Mouse (Mus musculus) adrenal gland, postnatal 4 days (tissue): ENCODE data around the gene Urad. TPM values are rescaled to one million over a fixed set of nuclear protein-coding genes. Genes with fewer than 3 reads are reported as not detected.
A peak's percentile ranks its signal among the peaks of the same experiment; 100 is the strongest.

Source experiments
- DNase-seq, 2 experiments: peaks; one replicate each; pipeline ENCODE4 v3.0.0; 2021 to 2022; ENCODE audit warnings: low spot score in 2 of 2, mixed read lengths in 2 of 2
- long read RNA-seq, 2 experiments: library from polyadenylated mRNA; stranded (forward); transcript quantifications; one replicate each; pipeline ENCODE4 v2.0.0; 2021
- total RNA-seq, 2 experiments: library from RNA; stranded (reverse); gene quantifications; 2 replicates each; pipeline ENCODE4 v1.2.3; 2021

Urad gene
- 1 to 10 TPM; 1.1 to 7.2 TPM for total RNA-seq
- long read RNA-seq, experiment 1, partial matches to known transcripts: 0 of 3 reads
- long read RNA-seq, experiment 1, other reads (novel, unspliced or antisense): 0 of 3 reads
- long read RNA-seq, experiment 2: 0 reads

DNA sequence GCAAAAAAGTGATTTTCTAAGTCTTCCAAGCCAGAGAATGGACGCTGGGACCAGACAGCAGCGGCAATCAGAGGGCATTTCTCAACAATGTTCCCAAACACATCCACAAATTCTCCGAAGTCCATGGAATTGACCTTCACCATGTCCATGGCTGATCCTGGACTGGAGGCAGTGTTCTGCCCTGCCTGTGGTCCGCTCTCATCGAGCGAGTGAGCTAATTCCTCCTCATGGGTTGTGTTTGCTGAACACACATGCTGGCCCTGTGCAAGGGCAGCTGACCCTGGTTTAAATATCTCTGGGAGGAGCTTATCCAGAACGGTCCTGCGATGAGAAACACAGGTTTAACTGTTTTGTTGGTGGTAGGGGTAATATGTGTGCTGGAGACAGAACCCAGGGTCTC lies at the start of gene Urad:
Urad (minus strand) TSS at position 258 of the 400 bp plus-strand sequence.
- no peak for DNase-seq

DNA sequence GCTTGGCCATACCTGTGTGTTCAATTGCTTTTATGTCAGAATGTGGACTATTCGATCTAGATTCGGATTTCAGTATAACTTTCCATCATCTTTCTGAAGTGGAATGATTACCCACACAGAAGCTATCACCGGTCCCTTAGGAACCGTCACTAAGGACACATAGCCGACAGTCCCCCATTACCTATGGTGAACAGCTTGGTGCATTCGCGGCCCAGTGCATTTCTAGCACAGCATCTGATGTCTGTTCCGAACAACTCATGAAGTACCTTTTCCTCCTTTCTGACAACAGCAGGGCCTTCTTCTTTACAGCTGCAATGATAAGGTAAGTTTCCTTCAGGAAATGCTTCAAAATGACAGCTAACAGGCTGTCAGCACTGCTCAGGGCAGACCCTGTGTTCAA lies 48.0 kb upstream of the Urad start:
- no peak for DNase-seq

DNA sequence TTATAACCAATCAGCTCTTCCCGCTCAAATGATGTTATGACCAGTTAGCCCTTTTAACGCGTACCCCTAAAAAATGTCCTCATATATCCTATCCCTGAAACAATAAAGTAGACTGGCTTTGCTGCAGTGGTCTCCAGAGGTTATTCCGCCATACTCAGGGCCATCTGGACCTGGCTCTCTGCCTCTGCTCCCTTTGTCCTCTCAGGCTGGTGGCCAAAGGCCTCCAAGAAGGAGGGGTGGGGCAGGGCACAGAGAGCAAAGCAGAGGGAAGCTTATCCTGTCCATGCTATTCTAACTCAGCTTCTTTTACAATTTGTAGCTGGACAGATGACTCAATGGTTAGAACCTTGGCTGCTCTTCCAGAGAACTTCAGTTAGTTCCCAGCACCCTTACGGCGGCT lies 46.0 kb upstream of the Urad start:
- no peak for DNase-seq

DNA sequence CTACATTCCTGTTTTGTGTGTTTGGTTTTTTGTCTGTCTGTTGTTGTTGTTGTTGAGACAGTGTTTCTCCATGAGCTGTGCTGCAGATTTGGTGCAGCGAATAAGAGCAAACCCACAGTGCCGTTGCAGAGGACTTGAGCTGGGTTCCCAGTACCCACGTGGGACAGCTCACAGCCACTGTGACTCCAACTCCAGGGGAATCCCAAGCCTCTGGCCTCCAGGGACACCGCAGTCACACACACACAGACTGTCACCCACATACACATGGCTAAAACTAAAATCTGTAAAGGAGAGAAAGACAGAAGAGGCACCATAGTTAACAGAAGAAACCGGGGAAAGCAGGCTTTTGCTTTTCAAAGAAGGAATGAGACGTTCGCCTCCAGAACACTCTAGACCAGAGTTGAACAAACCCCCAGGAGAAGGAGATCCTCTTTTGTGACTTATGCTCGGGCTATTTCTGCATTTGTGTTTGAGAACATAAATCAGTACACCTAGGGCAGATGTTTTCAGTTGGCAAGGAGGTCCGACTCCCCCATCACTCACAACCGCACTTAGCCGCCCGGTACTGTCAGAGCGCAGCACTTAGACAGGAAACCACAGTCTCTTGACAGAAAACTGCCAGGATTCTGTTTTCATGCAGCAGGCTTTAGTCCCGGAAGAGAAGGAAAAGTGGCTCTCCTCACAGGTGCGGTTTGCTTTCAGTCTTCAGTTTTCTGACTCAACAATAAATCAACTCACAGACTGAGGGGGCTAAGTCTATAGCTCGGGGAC lies 43.9 kb upstream of the Urad start:
- no peak for DNase-seq

DNA sequence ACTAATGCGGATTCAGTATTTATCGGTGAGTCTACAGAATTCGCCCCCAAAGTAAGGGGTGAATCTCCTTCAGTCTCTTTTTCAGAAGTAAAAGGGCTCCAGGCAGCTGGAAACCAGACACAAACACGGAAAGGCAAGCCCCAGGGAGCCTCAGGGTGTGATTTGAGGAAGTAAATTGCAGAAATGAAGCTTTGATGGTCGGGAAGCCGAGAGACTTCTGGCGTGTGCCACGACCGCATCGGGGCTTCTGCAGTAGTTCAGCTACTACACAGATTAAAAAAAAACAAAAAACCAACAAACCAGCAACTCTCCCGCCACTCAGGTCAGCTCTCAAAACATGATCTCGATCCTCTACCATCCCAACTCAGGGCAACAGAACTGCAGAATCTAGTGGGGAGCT lies 40.8 kb upstream of the Urad start:
- no peak for DNase-seq

DNA sequence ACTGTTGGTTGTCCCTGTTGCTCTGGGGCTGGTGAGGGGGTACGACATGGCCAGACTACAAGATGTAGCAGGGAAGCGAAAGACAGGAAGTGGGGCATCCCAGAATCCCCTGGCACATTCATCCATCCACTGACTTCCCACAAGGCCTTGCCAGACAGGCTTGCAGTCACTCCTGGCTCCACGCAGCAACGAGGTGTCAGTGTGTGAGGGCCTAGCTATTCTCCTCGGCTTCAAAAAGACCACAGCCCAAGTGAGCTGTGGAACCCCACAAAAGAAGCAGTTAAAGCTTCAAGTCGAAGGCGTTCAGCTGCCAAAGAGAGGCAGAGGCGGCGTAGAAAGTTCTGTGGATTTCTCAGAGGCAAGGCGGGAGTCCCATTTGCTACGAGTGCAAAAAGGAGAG lies 36.2 kb upstream of the Urad start:
- no peak for DNase-seq

DNA sequence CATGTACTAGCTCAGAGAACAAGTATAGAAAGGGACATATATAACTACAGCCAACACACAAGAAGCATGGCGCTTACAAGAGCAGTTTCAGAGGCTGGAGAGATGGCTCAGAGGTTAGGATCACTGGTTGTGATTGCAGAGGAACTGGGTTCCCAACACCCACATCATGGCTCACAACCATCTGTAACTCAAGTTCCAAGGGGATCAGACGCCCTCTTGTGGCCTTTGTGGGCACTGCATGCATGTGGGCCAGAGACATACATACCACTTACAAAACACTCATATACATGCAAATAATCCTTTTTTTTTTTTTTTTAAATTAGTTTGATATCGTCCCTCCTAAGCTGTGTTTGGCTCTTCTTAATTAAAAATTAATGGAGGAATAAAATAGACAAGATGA lies 35.3 kb upstream of the Urad start:
- no peak for DNase-seq

DNA sequence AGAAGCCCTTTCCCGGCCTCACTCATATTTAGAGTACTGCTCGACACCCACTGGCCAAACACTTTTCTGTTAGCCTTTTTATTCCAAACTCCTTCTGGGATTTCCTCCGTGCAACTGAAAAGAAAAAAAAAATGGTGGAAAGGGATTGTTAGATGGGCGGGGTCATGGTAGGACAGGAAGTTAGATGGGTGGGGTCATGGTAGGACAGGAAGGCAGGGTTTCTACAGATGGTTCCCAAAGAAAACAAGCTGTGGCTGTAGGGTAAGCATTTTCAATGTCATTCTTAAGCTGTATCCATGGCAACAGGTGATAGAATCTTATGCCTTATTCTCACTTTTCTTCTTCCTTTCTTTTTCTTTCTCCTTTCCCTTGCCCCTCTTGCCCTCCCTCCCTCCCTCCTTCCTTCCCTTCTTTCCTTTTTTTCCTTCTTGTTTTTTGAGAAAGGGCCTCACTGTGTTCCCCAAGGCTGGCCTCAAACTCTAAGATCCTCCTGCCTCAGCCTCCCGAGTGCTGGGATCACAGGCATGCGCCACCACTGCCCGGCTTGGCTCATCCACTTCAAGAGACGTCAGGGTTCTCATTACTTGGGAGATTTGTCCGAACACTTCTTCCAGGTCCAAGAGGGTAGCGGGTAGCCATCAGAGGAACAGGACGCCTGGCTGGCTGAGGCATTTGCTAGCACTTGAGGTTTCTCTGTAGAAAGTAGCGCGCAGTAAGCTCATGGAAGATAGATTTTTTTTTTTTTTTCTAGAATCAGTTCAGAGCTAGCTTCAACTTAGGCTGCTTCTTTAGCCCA lies 34.2 kb upstream of the Urad start:
- DNase-seq: no peak

DNA sequence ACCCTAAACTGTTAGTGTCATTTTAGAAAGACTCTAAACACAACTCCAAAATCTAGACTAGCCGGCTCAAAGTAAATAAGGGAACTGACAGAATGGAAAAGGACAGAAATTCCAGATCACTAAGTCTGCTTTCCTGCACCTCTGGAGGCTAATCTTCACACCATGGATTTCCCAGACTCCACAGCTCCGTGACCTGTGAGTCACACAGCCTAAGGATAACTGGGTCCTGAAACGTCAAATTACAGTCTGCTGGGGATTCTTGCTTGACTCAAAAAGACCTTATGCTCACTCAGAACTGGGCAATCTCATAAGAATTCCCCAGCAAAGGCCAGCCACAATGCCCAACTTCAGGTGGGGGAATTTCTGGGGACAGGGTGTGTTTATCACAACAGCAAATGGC lies 33.5 kb upstream of the Urad start:
- DNase-seq: no peak

DNA sequence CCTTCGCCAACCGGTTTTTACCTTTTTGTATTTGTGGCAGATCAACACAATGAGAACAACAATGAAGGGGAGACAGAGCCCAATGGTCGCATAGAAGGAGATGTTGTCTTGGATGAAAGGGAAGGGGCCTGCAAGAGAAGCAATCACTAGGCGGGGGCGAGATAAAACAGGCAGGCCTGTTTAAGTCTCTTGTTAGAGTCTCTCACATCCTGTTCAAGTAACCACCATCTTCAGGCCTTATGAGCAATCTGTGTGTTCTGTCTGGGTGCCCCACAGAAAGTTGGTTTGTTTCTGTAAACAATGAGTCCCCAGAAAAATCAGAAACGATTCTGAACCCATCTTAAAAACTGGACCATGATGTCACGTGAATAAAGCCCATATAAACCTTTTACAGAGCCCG lies 32.7 kb upstream of the Urad start:
- no peak for DNase-seq

DNA sequence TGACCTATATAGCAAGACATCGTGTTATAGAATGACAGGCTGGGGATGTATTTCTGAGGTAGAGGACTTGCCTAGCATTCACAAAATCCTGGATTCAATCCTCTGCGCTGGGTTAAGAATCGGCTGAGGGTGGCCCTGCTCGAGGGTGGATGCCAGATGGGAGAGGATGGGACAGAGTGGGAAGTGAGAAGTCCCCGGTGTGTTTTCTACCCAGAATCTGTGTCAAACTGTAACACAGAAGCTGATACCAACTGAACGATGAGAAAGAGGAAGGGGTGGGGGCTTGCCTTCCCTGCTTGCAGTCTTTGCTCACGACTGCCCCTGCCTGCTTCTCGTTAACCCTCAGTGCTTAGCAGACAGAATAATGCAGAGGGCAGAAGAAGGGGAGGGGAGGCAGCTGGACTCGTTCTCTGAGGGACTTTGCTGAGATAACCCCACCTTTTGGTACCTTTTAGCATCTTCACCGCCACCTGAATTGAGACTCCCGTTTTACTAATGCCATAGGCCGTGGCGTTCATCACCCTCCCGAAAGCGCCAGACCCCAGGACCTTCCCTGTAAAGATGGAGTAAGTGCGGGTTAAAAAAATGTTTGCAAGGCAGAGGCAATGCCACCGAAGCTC lies 32.0 kb upstream of the Urad start:
- DNase-seq: no peak

DNA sequence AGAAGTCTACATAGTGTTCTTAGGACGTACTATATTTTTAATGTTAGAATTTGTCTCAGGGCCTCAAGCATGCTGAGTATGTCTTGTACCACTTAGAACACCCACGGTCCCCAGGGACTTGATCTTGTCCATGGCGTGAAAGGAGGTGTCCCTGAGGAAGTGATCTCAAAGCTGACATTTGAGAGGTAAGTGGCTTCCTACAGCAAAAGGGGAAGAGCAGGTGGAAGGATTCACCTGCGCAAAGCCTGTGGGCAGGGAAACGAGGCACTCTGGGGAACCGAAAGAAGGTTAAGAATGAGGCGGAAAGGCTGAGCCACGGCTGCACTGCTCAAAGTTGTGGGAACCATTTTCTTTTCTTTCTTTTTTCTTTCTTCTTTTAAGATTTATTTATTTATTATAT lies 29.7 kb upstream of the Urad start:
- DNase-seq: no peak

DNA sequence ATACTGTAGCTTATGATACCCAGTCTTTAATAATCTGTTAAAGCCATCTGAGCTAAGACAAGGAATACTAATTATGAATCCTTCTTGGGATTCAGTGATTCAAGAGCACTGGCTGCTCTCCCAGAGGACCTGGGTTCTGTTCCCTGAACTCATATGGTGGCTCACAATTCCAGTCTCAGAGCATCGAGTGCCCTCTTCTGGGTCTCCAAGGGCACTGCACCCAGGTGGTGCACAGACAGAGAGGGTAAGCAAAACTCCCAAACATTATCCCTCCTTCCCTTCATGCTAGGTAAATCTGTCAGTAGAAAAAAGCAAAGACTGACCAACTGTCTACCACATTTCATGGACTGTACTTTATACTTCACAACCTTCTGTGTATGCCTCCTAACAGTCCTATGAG lies 23.7 kb upstream of the Urad start:
- no peak for DNase-seq

DNA sequence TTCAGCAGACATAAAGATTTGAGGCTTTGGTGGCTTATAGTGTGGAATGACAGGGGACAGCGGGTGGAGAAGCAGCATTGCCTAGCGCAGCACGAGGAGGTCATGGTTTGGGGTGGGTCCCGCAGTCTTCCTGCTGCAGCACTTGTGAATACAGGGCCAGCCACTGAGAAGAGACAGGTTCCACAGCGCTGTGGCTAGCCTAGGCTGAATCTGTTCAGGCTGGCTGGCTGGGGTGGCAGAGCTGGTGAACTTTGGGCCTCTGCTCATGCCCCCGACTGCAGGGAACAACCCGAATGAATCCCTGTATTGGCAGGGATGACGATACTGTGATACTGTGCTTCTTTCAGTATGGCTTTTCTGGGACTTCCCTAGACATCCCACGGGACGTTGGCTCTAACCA lies 21.7 kb upstream of the Urad start:
- no peak for DNase-seq

DNA sequence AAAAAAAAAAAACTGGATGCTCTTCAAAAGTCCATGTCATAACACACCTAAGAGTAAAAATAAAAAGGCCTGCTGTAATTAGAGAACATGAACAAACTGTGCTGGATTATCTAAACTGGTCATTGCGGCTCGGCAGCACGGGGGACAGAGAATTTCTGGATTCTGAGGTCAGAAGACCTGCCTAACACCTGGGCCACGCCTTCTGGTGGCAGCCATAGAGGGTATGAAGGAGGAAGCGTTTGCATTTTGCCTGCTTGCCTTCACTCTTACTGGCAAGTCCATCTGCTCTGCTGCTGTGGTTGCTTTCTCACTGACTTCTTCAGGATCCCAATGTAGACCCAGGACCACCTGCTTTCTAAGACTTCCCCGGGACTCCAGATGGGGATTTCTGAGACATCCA lies 20.7 kb upstream of the Urad start:
- DNase-seq: no peak

DNA sequence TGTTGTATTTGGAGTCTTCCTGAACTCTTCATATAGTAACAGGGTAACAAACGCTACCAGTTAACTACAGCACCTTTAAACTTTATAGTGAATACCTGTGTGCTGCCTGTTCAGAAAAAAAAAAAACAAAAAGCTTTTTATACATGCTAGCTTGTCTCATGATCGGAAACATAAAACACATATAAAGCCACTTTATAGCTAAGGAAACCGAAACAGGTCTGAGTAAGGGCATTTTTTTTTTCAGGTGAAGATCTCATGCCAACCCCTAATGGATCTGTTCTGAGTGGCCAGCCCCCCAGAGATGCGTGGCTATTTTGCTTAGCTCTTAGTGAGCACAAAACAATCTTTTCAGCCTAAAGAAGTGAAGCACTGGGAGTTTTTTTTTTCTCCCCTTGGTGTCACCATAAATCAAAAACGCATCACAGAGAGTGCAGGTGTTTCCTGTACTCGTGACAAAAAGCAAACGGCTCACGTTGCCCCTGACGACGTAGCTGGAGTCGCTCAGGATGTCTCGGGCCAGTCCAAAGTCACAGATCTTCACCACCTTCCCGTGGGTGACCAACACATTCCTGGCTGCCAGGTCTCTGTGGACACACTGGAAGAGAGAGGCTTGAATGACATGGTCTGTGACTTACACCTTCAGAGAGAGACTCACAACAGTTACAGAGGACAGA lies 18.6 kb upstream of the Urad start:
- no peak for DNase-seq

DNA sequence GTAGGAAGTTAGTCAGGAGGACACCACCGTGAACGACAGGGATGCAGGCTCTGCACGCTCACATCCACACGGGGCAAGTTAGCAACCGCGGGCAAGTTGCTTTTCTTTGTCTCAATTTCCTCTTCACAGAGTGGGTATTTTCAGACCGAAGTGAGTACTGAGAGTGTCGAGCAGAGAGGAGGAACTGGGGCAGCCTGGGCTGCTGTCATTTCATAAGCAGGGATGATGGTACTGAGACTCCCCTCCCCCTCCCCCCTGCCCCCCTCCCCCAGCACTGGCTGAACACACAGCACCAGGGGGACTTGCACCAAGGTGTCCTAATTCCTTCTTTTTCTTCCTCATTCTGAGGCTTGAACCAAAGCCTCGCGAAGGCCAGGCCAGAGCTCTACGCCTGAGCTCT lies 17.3 kb upstream of the Urad start:
- no peak for DNase-seq

DNA sequence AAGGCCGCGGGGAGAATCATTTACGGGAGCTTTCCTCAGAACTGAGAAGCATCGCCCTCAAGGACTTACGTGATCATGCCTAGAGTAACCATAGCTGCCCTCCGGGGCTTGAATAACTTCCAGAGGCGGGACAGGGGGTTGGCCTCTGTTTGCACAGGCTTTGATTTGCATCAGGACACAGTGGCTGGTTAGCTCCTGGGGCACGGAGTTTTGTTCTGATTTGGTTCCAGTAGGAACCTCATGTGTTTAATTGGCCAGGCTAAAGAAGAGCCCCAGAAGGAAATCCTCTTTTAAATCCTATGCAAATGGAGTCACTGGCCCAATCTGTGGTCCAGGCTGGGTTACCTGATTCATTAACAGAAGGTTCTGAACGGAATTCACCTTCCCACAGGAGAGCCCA lies 16.7 kb upstream of the Urad start:
- DNase-seq: no peak

DNA sequence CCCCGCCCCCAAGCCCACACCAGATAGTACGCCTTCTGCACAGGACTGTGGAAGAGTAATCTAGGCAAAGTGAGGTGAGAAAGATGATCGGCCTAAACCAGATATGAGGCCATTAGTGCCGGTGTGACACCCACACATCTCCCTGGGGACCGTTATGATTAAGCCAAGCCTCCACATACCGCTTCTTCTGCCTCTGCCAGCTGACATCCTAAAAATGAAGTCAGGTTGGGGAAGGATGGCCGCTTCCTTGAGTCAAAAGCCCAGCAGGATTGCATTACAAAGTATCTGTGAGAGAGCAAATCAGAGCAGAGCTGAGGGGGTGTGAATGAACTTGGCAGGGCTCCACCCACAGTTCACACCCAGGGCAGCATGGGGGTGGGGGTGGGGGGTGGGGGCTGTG lies 10.5 kb upstream of the Urad start:
- no peak for DNase-seq

DNA sequence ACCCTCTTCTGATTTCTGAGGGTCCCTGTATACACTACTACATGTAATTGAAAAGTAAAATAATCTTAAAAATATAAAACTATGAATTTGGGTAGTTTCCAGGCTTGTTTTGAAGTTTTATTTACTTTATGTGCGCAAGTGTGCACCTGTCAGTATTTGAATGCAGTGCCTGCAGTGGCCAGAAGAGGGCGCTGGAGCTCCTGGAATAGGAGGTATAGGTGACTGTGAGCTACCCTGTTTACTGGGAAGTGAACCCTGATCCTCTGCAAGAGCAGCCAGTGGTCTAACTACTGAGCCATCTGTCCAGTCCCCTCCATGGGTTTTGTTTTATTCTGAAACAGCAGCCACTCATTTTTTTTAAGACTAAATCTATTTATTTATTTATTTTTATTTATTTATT lies 9.3 kb upstream of the Urad start:
- DNase-seq: peak in 1 of 2 experiments; percentile 43

DNA sequence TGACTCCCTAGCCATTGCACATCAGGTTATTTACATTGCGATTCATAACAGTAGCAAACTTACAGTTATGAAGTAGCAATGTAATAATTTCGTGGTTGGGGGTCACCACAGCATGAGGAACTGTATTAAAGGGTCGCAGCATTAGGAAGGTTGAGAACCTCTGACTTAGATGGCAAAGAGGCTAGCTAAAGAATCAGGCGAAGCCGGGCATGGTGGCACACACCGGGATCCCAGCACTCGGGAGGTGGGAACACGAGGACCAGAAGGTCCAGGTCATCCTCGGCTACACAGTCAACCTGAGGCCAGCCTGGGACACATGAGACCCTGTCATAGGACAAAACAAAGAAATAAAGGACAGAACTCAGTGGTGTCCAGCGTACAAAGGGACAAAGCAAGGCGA lies 7.7 kb upstream of the Urad start:
- DNase-seq: no peak

DNA sequence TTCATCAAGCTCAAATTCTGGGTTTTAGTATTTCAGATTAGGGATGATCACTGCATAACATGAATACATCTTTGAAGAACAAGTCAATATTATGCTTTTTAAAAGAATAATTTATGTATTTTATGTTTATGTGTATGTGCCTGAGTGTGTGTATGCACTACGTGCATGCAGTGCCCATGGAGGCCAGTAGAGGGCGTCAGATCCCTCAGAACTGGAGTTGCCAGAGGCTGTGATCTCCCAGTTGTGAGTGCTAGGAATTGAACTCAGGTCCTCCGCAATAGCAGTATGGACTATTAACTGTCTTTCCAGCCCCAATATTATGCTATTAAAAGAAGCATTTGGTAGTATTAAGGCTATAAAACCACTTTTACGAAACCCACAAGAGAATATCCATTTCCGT lies 5.4 kb upstream of the Urad start:
- DNase-seq: no peak
